Mouse (Mus musculus) adrenal gland, postnatal 4 days (tissue): ENCODE data around the gene Zkscan7. TPM values are rescaled to one million over a fixed set of nuclear protein-coding genes. Genes with fewer than 3 reads are reported as not detected.

Experiments
- DNase-seq, 2 experiments: peaks; one replicate each; pipeline ENCODE4 v3.0.0; 2021 to 2022; ENCODE audit warnings: low spot score in 2 of 2, mixed read lengths in 2 of 2
- total RNA-seq, 2 experiments: library from RNA; stranded (reverse); gene quantifications; 2 replicates each; pipeline ENCODE4 v1.2.3; 2021

The Zkscan7 gene
- total RNA-seq, 2 experiments from 2014 or later = 16.7 to 18.7 TPM

- no peak for DNase-seq
Measured at GRCm38 (mm10) chr9:122901047-122901446, 15.6 kb downstream of the Zkscan7 start.

- peak; percentile 10 to 36 for DNase-seq
Measured at GRCm38 (mm10) chr9:122902717-122903535, 17.4 kb downstream of the Zkscan7 start.

GRCm38 (mm10) chr9:122922436-122922835 is 37.0 kb downstream of the Zkscan7 start:
- no peak for DNase-seq

GRCm38 (mm10) chr9:122922936-122923381 is 37.5 kb downstream of the Zkscan7 start, which contains the start of gene Zfp105:
Gene Zfp105 (plus strand): TSS chr9:122923072.
- peak; percentile 41 to 55 for DNase-seq

GRCm38 (mm10) chr9:122928915-122929314 is 43.4 kb downstream of the Zkscan7 start:
- DNase-seq = no peak

Other genes with a start within 250 kb of the Zkscan7 start
- gene Topaz1, start 138.3 kb upstream of the Zkscan7 start, total RNA-seq = under 1 TPM in 1 of 2 experiments, not detected in 1; 0.06 TPM
- gene Tcaim, start 80.1 kb upstream of the Zkscan7 start, total RNA-seq = 10 to 100 TPM; 18.6 to 18.8 TPM
- gene Gm35549, start 41.6 kb upstream of the Zkscan7 start, total RNA-seq = under 1 TPM; 0.31 to 0.42 TPM
- 100 to 1,000 TPM; 194 to 202 TPM for gene Zfp445, start 19.7 kb upstream of the Zkscan7 start, total RNA-seq
- 10 to 100 TPM in 1 of 2 experiments, 1 to 10 TPM in 1; 10.0 to 13.4 TPM for gene Zfp105, start 37.4 kb downstream of the Zkscan7 start, total RNA-seq
- 10 to 100 TPM; 35.7 to 45.3 TPM for gene 1110059G10Rik, start 65.3 kb downstream of the Zkscan7 start, total RNA-seq
- gene Kif15, start 65.4 kb downstream of the Zkscan7 start, total RNA-seq = 10 to 100 TPM; 21.2 to 26.0 TPM
- 10 to 100 TPM; 24.5 to 29.4 TPM for gene Tmem42, start 135.6 kb downstream of the Zkscan7 start, total RNA-seq
- gene Tgm4, start 149.0 kb downstream of the Zkscan7 start, total RNA-seq = 1 to 10 TPM; 1.3 to 1.4 TPM
- 10 to 100 TPM; 77.9 to 81.1 TPM for gene Zdhhc3, start 227.5 kb downstream of the Zkscan7 start, total RNA-seq
- gene Exosc7, start 227.5 kb downstream of the Zkscan7 start, total RNA-seq = 10 to 100 TPM; 55.3 to 60.2 TPM